Mouse (Mus musculus) T-cell, adult 66 days (primary cell): Measurements from ENCODE around the gene Ankrd45. TPM values are rescaled to one million over a fixed set of nuclear protein-coding genes. Genes with fewer than 3 reads are reported as not detected.

ENCODE experiments used
- total RNA-seq, 2 experiments: library from RNA; stranded (reverse); gene quantifications; 3 replicates in 1 of 2; 4 replicates in 1 of 2; pipeline ENCODE4 v1.2.4; 2023

Gene Ankrd45
- total RNA-seq = not detected

DNA sequence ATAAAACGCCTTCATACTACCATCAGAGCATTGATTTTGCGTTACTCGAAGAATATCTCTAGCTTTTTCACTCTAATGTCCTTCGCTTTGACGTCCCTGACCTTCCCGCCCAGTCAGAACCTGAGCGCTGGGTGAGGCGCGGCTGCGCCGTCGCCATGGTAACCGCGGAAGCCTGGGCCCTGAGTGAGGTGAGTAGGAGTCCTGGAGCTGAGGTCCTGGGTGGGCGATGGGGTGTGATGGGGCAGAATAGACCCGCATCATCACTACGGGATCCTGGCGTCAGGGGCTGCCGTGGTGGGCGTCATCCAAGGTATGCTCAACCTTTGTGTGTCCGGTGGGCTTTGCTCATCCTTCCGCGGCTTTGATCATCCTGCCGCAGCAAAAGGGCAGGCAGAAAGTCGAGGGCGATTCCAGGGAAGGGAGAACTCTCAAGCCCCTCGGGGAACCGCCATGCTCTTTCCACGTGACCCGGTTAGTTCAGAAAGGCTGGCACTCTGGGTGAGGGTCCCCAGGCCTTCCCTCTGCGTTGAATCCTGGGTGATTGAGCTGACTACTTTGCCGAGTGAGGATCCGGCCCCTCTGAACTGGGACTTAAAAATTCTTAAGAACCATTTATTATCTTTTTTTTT lies at the start of gene Ankrd45:
TSS of gene Ankrd45 (plus strand) at position 161 of the 629 bp plus-strand sequence.

DNA sequence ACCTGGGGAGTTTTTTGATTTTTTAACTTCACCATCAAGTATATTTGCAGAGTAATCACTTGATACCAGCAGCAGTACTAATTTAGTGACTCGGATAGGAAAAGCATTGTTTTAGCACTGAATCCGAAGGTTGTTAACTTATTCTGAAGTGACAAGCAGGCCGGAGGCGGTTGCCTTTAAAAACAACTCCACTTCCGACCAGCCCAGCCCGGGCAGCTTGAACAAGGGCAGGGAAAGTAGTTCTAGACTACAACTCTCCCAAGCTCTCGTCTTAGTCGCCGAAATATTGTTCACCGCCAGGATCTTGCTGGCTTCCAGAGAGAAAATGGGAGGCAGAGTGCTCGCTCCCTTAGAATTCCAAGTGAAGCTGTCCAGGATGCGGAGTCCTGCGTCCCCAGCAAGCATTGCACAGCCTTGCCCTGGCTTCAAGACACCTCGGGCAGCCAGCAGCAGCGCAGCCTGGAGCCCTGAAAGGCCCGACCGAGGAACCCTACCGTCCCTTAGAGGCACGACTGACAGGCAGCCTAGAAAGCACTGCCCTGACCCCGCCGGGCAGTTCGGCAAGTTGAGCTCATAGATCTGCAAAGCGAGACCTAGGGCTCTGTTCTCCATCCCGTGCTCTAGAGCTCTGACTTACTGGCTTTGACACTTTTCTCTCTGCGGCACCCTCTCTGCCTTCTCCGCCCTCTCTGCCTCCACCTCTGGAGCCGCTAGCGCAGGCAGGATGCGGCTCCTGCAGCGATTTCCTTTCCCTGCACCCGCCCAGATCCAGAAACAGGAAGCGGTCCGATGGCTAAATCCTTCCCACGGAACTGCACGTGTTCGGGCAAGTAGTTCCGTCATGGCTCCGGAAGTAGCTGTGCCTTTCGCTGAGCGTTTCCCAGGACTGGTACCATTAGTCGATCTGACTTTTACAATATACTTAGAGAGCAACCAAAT lies 11.5 kb upstream of the Ankrd45 start, which contains the start of gene Klhl20:
TSS of gene Klhl20 (minus strand) at position 786 of the 939 bp plus-strand sequence.

DNA sequence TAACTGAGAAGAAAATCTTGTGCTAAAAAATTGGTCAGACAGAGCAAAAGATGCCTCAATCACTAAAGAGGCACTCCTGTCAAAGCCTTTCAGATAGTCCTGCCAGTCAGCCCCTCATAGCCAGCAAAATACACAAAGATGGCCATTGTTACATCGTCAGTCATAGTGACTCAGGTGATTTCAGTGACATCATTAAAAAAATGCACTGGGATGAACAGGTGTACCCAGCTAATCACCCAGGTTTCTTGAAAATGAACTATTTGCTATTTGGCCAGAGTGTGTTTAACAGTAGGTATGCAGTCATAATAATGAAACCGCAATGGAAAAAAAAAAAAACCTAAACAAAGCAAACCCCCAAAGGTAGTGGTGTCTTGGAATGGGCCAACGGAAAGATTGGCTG lies 16.7 kb downstream of the Ankrd45 start, which contains the start of gene Tex50:
TSS of gene Tex50 (minus strand) at position 101 of the 400 bp plus-strand sequence.

Other genes with a start within 250 kb of the Ankrd45 start
- 10 to 100 TPM; 71.9 to 80.7 TPM for gene Rc3h1, start 236.3 kb upstream of the Ankrd45 start, total RNA-seq
- 10 to 100 TPM in 1 of 2 experiments, 1 to 10 TPM in 1; 9.1 to 10.5 TPM for gene Serpinc1, start 164.1 kb upstream of the Ankrd45 start, total RNA-seq
- 10 to 100 TPM; 33.0 to 47.0 TPM for gene Zbtb37, start 107.8 kb upstream of the Ankrd45 start, total RNA-seq
- 10 to 100 TPM in 1 of 2 experiments, 1 to 10 TPM in 1; 8.5 to 13.1 TPM for gene Dars2, start 72.0 kb upstream of the Ankrd45 start, total RNA-seq
- 10 to 100 TPM; 11.9 to 13.5 TPM for gene Cenpl, start 72.0 kb upstream of the Ankrd45 start, total RNA-seq
- gene Klhl20, start 11.2 kb upstream of the Ankrd45 start, total RNA-seq = 10 to 100 TPM; 27.8 to 34.6 TPM
- gene Tex50, start 16.6 kb downstream of the Ankrd45 start, total RNA-seq = not detected
- 100 to 1,000 TPM; 271 to 302 TPM for gene Prdx6, start 108.5 kb downstream of the Ankrd45 start, total RNA-seq